Mouse (Mus musculus) retina, adult 2 months (tissue): ENCODE measurements at regions not wholly inside any gene's neighbourhood (a gene's known extent, or its start where the extent isn't known, plus 50 kb on each side); places are given as distances from the start of the nearest gene placed in this dataset.
A peak's percentile ranks its signal among the peaks of the same experiment; 100 is the strongest.
"Not testable (repeated sequence)": the region's sequence is repeated elsewhere in the genome, so short reads cannot be mapped to it uniquely, and the experiment has no call there.

ENCODE experiments used
- DNase-seq: peaks from one replicate; pipeline ENCODE4 v3.0.0-alpha.2; 2012; ENCODE audit warnings: low read depth, low spot score

DNA sequence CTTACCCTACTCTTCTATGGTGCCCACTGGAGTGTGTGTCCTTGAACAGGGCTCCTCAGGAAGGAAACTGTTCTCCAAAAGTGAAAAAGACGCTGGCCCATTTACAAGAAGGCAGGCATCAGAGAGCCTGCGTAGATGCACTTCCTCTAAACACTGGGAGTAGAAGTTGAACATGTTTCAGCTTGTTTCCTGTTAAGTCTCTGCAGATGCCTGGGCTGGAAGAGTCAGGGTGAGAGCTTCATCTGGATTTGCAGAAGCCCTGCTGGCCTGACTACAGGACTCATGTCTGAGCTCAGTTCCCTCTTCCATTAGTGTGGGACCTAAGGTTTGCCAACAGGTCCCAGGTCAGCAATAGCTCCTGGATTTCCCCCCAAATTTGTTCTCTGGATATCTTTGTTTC, 54.7 kb upstream of the Nlrp1b start:
- DNase-seq: no peak

DNA sequence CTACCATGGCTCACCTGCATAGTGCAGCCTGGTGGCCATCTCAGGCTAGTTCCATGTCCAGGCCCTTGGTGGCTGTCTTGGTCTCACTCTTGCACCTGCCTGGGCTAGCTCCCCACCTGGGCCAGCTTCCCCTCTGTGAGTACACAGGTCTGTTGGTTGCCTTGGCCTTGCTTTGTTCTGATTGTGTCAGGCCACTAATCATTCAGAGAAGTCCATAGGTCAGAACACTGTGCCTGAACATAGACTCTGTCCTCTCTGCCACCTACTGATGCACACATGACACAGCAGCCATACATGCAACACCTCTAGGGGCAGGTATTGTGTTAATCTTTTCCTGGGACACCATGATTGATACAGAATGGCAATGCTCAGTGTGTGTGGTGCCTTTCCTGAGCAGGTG, 57.7 kb upstream of the Nlrp1b start:
- not testable (repeated sequence) for DNase-seq

DNA sequence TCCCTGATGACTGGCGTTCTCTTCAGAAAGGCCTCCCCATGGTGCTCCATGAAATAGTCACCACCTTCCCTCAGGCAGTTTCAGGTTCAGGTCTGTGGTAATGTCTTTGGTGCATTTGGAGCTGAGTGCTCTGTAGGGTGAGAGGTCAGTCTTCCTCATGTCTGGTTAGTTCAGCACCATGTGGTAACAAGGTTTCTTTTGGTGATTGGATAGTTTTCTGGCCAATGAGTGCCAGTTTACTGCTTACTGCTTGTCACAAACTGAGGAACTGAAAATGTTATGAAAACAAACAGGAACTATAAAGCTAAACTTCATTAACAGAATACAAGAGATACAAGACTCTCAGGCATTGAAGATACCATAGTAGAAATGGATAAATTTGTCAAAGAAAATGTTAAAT, 59.0 kb upstream of the Nlrp1b start:
- no peak for DNase-seq

DNA sequence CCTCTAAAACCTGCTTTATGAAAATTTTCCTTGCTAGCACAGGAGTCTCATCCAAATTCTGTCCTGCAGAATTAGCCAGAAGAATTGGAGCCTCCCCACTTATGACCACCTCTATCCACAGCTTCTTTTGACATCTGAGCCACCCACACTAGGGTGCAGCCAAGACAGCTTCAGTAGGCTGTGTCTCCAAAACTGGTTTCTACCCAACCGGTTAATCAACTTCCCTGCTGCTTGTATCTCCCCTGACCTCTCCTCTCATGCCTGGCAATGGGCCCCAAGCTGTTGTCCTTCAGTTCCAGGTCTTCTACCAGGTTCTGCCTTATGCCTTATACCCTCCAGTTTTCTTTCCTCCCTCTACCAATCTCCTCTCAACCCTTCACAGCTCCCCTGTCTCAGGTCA, 68.9 kb upstream of the Nlrp1b start:
- DNase-seq: no peak

DNA sequence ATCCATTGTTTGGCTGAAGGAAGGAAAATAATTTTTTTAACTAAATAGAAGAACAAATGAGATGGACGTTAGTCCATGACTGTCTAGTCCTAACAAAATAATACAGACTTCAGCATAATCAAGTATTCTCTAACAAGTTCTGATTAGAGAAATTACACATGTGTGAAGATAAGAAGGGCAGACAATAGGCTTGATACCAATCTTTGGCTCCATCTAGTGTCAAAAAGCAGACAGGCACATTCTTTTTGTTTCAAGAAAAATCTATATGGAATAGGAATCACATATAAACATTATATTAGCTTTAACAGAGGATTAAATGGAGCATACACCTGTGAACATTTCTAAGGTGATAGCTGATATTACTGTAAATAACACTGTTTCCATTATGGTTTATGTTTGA, 92.9 kb upstream of the Nlrp1b start:
- DNase-seq: no peak

DNA sequence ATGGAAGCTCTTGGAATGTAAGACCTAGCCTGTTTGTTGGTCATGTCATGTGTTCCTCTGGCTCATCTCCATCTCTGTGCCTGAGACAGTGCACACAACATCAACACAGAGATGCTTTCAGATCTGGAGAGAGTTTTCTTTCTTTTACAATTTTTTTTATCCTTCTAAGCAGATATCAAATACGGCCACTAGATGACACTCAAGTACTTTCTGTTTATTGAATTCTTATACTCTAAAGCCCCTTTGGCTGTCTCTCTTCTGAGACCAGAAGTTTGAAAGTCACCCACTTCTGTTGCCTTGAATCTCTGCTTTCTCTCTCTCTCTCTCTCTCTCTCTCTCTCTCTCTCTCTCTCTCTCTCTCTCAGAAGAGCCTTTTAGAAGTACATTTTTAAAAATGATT, 106.9 kb upstream of the Nlrp1b start:
- DNase-seq: no peak

DNA sequence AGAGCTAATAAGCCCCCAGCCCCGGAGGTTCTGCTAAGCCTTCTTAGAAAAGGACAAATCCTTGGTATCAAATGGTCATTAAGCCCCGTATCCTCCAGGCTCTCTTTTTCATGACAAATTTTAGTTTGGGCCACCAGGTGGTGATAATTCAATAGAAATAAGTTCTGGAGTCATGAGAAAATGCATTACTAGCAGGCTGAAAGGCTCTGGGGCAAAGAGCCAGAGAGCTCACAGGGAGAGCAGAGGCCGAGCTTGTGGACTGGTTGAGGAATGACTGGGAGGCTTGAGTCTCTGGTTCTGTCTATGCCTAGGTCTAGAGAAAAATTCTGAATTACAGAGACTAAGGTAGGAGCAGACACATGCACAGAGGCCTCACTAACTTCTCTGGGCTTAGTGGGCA, 115.5 kb upstream of the Nlrp1b start:
- peak; percentile 25 for DNase-seq

DNA sequence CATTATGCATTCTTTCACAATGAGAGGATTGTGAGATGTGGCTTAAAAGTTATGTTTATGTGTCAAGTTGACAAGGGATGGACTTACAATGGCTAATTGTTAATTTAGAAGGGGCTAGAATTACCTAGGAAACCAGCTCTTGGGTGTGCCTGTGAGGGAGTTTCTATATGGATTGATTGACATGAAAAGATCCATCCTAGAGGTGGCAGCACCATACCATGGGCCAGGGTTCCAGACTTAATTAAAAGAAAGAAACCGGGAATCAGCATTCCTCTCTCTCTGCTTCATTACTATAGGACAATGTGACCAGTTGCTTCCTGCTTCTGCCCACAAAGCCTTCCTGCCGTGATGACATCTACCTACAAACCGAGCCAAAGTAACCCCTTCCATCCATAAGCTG, 126.6 kb upstream of the Nlrp1b start:
- DNase-seq: no peak

DNA sequence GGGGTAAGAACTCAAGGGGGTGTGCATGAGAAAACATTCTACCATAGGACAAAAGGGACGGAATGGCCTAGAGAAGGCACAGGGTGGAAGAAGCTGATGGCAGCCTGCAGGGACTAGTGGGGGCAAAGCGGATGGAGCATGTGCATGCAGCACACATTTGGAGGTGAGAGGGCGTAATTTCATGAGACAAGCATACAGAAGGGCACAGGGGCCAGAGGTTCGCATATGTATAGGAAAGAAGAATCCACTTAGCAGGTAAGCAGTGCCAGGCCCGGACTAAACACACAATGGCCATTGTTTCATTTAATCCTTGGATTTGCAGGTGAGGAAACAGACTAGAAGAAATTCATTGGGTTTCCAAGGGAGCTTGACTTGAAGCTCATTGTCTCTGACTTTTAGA, 130.3 kb upstream of the Nlrp1b start:
- DNase-seq: no peak

DNA sequence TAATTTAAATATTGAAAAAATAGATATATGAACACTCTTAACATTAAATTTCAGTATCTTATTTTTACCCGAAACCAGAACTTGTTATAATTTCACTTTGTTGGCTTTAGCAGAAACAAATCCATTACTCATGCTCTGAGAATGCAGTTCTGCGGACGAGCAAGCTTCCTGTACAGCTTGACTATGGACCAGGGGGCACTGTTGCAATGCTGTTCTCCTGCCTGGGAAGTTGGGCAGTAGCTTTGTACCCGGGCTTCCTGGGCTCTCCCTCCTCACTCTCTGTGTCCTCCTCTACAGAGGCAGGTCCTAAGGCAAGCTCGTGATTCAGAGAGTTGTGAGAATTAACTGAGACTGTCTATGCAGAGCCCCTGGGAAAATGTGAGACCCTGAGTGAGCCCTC, 141.3 kb upstream of the Nlrp1b start:
- no peak for DNase-seq

DNA sequence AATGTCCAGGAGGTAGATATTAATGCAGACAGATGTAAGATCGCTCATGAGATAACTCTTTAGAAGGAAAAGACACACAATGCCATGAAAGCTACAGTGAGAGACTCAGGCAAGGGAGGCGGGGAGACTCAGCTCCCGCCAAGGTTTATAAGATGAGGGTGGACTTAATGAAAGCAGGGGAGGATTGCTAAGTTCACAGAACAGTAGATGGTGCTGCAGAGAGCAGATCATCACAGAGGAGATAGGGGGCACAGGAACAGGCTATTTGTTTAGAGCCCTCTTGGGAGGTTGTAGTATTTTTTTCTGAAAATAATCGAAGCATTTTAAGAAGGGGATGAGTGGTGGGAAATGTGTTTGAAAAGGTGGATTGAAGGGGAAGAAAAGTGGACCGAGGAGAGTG, 144.6 kb upstream of the Nlrp1b start:
- no peak for DNase-seq

DNA sequence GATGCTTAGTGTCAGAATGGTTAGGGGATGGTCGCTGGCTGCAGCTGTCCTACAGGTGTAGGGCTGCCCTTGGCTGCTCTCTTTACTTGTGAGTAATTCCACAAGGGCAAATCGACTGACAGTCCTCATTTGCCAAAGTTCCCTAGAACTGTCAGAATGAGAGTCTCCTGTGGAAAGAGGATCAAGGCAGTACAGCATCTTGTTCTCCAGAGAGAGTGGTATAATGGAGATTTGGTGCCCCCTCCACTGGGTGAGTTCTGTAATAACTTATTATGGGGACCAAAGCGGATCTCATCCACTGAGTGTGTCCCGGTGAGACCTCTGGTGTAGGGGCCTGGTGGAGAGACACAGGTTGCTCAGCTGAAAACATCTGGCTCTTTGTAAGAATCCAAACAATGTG, 157.9 kb upstream of the Nlrp1b start:
- no peak for DNase-seq

DNA sequence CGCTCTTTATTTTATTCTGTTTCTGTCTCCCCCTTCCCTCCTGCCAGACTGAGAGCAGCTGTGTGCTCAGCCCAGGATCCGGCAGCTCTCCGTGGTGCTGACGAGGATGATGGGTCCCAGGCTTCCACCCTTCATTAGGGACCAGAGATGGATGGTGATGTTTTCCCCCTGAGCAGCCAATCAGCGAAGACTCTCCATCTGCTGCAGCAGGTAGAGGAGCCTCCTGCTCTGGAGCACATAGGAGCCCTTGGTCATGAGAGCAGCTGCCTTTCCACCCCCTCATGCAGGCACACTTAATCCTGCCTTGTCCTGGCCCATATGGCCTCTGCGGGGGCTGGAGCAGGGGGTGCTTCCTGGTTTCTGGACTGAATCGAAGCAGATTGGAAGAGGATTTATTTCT, 159.1 kb upstream of the Nlrp1b start:
- DNase-seq: peak; percentile 39

DNA sequence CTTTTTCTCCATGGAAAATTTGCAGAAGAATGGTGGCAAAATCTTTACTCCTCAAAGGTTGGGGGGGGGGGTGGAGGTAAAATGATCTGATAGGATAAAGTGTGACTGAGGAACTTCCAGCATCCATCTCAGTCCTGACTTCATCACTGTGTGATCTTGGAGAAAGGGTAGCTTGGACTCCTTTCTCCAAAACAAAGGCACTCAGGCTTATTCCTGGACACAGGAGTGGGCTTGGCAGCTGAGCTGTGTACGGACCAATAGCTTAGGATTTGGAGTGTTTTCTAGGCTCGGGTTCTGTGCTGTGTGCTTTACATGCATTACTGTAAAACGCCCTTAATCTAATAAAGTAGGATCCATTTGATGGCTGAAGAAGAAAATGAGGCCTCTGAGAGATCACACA, 159.6 kb upstream of the Nlrp1b start:
- DNase-seq: no peak

DNA sequence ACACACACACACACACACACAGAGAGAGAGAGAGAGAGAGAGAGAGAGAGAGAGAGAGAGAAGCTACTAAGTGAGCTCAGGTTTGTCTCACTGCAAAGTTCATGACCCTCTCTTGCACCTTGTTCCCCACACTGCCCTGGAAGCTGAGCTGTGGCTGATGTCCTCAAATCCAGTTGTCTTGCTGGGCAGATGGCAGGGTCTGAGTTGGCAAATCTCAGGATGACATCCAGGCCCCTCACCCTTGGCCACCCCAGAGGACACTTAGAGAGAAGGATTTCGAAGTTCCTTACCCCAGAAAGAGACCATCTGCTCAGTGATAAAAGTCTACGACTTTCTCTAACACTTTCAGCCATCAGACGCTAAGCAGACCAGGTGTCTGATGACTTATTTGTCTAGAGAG, 160.1 kb upstream of the Nlrp1b start:
- no peak for DNase-seq

DNA sequence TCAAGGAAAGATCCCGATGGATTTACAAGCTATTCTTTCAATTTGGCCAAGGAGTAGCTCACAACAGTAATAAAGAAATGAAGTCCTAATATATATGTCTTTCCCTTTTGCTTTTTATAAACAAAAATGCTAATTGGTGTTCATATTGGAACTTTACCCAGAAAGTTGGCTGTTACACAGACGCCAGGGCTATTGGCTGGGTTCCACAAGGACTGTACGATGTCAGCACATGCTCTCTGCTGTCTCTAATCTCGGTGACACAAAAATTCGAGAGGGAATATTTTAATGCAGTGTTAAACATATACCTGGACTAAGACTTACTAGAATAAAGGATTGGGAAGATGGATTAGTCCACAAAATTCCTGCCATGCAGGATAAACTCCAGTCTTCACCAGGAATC, 162.9 kb upstream of the Nlrp1b start:
- DNase-seq: no peak

DNA sequence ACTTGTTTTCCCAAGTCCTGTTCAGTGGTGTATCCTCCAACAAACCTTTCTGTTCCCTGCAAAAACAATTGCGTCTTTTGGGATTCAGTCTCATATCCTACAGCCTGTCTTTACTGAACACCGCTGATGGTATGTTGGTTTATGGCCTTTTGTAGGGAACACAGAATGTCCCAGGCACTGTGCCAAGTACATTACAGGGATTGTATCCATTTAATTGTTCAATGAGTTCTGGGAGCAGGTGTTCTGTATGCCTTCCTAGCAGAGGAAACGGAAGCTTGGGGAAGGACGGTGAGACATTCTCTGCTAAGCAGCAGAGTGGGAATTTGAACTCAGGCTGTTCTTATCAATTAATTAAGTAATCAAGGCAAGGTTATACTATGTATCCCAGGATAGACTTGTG, 164.5 kb upstream of the Nlrp1b start:
- no peak for DNase-seq

DNA sequence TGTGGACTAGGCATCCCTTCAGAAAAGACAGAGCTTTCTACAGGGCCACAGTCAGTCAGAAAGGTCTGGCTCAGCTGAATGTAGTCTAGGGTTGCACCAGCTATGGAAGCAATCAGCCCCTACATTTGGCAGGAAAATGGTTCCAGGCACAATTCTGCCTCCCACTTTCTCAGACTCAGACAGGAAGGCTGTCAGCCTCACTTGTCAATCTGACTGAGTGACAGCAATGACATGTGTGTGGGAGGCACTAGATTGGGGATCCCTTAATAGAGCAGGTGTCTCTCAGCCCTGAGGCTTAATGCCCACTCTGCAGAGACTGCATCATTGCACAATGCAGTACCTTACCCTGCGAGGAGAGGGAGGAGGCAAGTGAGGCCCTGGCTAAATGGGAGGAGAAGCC, 165.1 kb upstream of the Nlrp1b start:
- DNase-seq: no peak

DNA sequence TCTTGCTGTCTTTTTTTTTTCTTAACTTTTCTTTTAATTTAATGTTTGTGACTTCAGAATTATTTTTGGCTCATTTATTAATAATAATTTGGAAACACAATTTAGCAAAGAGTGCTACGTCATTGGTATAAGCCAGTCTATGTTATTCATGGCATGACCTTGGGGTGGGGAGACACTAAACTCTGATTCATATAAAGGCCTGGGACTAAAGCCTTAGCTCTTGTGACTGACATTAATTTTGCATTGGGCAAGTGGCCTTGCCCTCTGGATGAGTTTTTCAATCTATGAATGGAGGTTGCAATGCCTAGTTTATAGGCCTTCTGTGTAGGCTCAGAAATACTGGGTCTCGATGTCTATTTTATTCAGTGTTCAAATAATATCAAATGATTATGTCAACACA, 169.8 kb upstream of the Nlrp1b start:
- DNase-seq: no peak

DNA sequence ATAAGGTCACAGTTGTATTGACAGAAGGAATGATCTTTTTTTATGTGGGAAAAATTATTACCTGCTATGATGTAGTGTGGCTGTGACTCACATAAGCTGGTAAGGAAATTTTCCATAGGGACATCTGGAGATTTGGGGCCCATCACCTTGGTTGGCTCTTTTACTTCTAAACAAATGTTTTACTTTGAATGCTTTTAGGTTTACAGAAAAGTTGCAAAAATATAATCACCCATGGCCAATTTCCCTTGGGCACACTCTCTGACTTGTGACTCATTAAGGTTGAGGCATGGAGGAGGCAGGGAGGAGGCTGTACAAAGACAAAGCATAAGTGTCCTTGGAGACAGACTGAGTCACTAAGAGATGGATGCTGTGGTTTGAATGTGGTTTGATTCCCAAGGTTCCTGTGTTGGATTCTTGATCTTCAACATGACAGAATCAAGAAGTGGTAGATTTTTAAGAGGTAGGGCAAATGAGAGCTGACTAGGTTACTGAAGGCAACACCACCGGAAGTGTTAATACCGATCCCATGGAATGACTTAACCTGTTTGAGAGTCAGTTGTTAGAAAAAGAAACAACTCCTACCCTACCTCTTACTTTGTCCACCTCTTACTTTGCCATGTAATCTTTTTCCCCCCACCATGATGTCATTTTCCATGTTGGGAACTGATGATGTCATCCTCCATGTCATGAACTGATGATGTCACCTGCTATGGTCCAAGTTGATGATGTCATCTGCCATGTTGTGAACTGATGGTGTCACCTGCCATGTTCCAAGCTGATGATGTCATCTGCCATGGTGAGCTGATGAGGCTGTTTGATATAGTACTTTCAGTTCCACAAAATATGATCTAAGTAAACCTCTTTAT, 171.1 kb upstream of the Nlrp1b start:
- DNase-seq: no peak

DNA sequence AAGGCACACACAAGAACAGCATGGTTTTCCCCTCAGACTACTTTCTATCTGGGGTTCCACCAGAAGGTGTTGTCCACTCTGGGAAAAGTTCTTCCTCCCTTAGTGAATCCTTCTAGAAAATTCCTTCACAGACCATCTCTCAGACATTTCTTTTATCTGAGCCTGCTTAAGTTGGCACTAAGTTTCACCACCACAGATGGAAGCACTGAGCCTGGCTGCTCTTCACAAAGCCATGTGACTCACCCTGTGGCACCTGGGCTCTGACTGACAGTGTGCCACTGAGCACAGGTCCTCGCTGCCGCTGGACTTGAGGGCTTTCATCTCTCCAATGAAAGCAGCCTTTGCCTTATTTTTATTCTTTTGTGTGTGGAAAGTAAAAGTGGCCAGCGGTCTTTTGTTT, 173.8 kb upstream of the Nlrp1b start:
- no peak for DNase-seq

DNA sequence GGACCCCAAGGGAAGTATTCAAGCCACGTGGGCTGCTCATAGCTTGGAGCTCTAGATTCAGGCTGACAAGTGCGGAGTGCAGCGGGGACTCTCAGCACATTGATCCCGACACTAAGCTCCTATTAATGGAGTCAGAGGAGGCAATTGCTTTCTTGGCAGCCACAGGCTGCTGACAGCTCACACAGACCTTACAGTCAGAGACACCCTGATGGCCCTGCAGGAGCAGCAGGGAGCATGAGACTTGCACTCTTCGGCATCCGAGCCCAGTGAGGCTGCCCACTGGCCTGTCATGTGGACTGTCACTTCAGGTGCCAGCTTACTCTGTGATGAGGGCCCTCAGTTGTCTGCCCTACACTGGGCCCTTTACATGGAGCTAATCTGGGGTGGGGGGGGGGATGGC, 176.5 kb upstream of the Nlrp1b start:
- no peak for DNase-seq

DNA sequence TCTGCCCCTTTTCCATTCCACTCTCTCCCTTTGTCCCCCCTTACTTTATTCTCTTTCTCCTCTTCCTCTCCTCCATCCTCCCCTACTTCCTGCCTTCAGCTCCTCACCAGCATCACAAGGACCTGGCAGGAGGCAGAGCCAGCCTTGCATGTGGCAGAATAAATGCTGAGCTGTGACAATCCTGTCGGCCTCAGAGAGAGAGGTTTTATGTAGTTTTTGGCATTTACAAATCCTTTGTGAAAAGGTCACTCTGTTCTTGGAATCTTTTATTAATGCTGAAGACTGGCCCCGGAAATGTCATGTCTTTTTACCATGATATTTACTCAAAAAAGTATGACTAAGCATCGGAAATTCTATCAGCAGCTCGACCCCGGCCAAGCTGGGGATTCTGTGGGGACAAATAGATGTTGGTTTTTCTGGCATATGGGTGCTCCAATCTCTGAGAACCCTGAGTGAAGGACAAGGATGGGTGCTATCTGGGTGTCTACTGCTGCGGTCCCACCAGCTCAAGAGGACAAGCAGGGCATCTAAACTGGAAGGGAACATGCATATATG, 178.8 kb upstream of the Nlrp1b start:
- DNase-seq: no peak

DNA sequence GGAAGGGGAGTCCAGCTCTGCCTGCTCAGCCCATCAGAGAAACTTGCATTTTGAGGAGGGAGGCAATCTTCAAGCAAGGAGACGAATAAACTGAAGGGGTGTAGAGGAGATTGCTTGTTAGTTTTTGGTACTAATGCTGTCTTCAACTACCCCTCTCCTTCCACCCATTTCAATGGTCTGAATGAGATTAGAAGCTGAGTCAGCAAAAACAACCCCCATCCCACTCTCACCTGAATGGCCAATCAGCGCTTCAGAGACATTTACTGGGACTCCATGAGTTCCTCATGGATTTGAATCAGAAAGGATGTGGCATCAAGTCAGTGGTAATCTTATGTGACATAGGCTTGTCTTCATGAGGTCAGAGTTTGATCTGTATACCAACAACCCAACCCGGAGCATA, 180.0 kb upstream of the Nlrp1b start:
- DNase-seq: no peak
